Mouse (Mus musculus) skeletal muscle tissue, adult 2 months (tissue): ENCODE results near the gene Rab5if.
"Not testable (repeated sequence)": the region's sequence is repeated elsewhere in the genome, so short reads cannot be mapped to it uniquely, and the experiment has no call there.

Experiments
- DNase-seq: peaks from one replicate; pipeline ENCODE4 v3.0.0-alpha.2; 2012; ENCODE audit warnings: low read depth, low spot score

Gene Rab5if

DNA sequence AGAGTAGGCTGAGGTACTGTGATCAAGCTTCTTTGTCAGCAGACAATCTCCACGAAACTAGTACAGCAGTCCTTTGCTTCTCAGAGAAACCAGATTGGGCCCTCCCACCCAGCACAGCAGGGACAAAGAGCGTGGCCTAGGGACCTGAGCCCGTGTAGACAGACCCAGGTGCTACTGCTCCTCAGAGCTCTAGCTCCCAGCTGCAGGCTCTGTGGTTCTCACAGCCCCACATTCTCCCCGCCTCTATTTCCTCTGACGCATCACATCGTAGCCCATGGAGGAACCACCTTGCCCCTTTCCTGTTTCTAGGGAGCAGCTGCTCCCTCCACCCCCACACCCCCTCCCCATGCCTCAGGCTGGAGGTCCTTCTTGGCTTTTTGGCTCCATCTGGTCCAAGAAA is 24.1 kb downstream of the Rab5if start, which contains the start of gene Sla2:
Gene Sla2 (minus strand): TSS at position 176 of the 400 bp plus-strand sequence.
- no peak for DNase-seq

DNA sequence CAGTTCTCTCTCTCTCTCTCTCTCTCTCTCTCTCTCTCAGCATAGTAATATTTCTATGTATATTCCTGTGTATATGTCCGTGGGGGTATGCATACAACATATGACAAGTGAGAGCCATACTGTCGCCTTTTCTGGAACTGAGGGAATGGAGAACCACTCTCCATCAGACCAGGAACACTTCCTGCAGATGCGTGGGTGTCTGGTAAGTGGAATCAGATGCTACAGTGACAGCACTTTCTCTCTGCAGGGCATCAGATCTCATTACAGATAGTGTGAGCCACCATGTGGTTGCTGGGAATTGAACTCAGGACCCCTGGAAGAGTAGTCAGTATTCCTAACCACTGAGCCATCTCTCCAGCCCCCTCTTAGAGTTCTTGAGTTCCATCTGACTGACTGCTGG is 25.6 kb downstream of the Rab5if start:
- DNase-seq: no peak

DNA sequence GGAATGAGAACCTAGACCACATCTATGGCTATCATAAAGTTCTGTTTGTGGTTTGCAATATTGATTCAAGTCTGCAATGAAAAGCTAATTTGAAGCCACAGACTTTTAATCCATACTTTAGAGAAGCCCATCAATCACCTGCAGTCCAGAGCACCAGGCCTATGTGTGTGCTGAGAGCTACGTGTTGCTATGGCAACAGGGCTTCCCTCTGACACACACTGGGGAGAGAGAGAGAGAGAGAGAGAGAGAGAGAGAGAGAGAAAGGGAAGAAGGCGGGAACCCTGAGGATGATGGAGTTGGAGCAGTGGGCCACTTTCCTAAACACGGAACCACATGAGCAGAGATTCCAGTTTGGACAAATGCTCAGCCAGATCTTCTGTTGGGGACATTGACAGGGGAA is 29.3 kb downstream of the Rab5if start:
- no peak for DNase-seq

DNA sequence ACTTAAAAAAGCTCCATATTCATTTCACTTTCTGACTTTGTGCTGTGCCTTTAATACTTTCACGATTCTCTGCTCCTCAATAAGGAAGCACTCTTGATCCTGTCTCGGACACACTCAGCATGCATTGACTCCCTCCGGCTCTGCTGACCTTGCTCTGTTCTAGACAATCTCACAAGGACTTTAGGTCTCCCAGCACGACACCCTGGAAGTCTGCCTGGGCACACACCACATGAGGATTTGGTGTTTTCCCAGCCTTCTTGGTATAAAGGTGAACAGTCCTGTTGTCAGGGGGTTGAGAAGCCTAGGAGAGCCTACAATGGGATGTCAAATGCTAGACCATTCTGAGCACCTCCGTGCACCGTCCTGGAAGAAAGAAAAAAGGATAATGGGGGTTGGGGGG is 29.9 kb downstream of the Rab5if start:
- no peak for DNase-seq

DNA sequence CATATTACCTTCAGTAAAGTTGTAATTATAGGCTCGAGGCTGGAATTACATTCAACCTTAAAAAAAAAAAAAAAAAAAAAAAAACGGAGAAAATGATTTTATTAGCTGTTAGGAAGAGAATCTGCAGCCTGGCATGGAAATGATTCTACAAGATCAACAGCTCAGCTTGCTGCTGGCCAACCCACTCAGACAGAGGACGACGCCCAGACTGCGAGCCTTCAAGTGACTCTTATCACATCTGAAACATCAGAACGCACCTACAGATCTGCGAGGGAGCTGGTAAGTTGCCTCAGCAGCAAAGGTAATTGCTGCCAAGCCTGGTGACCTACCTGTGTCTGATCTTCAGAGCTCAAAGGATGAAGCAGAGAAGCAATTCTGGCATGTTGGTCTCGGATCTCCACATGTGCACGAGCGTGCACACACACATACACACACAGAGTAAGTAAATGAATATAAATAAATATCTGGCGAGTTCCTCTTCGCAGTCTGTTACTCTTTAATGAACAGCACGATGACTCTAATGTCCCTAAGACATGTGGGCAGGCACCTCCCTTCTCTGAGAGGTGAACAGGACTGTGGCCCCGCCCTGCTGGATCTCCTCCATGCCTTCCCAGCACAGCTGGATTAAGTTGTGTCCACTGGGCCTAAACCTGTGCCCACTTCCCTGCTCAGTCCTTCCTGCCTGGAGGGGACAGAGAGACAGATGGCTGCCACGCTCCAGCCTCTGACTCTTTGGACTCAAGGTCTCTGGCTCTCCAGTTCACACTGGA is 31.8 kb downstream of the Rab5if start:
- no peak for DNase-seq

DNA sequence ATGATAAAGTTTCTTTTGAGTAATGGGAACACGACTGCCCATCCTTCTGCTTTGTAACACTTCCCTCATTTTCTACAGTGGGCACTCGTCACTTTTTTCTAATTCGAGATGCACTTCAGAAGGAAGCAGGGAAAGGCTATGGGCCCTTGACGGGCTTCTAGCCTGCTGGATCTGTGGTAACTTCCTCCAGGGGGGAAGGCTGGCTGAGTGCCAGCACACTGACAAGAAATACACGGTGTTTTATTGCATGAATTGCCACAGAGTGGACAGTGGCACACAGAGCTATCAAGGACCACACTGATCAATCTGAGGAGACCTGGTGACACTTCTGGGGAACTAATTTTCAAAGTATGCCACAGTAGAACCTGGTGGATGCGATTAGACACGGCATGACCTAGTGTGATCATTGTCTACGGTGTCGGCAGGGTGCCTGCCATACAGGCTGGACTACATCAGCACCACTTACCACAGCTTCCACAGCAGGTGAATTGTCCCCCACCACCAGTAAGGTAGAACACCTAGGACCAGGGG is 33.5 kb downstream of the Rab5if start:
- DNase-seq: no peak

DNA sequence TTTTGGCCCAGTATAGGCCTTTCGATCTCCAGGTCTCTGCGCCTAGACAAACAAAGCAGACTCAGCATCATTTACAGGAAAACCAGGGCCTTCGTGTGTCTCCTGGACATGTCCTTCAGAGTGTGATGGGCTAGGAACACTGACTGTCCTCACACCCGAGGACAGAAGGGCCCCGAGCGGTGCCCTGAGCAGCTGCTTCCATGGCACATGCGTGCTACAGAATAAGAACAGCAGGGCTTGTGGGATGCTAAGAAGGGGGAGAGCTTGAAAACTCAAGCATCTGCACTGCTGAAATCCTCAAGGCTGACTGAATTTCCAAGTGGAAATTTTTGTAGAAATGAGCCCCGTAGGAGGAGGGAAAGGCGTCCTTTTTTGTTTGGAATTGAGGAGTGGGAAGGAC is 34.1 kb downstream of the Rab5if start:
- DNase-seq: no peak

DNA sequence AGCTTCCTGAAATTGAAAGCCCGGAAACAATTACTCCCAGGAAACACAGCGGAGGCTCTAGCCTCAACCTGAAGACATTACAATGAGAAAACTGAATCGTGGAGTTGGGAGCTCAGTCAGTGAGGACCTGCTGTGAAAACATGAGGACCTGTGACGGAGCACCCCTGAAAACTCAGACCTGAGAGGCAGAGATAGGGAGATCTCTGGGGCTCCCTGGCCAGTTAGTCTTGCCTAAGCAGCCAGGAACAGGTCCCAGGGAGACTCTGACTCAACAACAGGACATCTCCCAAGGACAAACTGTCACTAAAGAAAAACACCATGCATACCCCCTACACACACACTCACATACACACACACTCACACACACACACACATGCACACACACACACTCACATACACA is 35.4 kb downstream of the Rab5if start:
- DNase-seq: no peak

DNA sequence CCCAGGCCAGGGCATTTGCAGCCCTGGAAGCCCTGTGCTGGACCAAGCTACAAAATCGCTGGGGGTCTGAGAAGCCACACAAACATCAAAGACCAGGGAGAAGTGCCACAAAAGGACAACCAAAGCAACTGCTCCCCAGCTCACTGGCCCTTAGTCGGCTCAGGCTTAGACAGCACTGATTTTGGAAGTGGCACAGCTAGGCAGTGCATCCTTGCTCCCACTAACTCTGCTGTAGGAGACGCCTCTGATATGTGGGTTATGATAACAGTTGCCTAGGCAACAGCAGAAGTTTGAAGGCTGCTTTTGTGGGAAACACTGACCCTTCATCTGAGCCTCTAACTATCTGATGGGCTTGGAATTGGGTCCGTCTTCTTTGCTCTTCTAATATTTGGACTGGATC is 36.3 kb downstream of the Rab5if start:
- DNase-seq: no peak

DNA sequence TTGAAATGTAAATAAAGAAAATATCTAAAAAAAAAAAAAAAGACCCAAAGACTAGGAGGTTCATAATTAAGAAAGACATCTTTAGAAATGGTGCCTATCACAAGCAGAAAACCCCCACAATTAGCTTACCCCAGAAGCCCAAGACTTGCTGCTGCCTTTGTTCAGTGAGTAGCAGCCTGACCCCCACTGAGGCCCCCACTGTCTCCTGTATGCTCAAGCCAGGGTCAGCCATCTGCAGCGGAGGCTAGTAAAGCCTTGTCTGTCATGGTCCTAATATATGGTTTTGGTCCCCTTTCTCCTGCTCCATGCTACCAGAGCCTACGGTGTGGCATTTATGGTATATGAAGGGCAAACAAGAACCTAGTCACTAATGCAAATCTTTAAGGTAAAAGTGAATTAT is 38.4 kb downstream of the Rab5if start:
- DNase-seq: no peak

DNA sequence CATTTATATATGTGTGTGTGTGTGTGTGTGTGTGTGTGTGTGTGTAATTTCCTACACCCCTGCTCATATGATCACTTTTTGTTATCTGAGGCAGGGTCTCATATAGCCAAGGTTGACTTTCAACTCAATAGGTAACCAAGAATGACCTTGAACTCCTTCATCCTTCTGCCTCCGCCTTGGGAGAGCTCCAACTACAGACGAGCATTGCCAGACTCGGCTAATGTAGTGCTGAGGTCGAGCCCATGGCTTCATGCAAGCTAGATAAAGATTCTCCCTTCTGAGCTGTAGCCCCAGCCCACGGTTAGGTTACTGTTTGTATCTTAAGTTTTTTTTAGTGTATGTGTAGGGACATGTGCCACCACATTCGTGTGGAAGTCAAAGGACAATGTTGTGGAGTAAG is 39.0 kb downstream of the Rab5if start:
- DNase-seq: no peak

DNA sequence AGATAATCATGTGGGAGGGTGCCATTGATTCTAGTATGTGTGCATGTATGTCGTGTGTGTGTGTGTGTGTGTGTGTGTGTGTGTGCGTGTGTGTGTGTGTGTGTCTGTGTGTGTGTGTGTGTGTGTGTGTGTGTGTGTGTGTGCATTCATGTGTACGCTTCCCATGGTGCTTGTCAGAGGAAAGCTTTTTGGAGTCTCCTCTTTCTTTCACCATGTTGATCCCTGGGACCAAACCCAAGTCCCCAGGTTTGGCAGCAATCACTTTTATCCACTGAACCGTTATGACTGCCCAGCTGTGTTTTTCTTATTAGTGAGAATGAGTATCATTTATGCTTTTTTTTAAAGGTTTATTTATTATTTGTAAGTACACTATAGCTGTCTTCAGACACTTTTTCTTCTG is 39.5 kb downstream of the Rab5if start:
- DNase-seq: not testable (repeated sequence)

DNA sequence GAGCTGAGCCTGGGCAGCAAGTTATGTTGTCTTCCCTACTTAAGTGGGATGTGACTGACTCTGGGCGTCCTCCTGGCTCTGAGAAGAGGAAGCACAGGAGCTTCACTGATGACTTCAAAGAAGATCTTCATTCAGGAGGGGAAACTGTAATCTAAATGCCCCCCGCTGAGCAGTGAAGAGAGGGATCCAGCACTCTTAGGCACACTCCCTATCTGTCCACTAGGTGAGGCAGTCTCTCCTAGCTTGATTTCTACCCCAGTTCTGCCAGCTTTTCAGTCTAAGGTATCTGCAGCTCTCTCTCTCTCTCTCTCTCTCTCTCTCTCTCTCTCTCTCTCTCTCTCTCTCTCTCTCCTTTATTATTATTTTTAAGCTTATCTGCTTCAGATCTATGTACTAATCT is 40.4 kb downstream of the Rab5if start:
- no peak for DNase-seq

DNA sequence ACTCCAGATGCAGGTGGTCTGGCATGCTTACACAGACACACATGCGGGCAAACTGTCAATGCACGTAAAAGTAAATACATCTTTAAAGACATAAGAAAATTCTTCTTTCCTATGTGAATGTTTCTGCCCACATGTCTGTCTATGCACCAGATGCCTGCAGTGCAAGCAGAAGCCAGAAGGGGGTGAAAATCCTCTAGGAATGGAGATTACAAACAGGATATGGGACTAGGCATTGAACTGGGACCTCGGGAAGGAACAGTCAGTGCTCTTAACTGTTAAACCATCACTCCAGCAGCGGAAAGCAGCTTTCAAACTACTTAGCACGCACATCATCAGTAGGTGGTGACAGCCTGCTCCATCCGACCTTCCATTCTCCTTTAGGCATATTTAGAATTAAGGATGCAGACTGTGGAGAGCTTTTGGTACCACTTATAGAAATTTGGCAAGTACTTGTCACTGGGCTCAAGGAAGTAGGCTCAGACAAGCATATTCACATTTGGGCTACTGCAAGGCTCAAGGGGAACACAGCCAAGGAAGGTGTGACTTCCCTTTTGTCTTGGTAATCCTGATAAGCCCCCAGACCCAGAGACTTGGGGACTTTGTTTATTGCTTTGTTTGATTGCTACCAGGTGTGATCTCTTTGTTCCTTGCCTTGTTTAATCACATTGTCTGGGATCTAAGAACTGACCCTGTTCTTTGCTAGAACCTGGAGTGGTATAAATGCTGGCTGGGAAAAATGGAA is 42.2 kb downstream of the Rab5if start:
- peak; percentile 27 for DNase-seq

DNA sequence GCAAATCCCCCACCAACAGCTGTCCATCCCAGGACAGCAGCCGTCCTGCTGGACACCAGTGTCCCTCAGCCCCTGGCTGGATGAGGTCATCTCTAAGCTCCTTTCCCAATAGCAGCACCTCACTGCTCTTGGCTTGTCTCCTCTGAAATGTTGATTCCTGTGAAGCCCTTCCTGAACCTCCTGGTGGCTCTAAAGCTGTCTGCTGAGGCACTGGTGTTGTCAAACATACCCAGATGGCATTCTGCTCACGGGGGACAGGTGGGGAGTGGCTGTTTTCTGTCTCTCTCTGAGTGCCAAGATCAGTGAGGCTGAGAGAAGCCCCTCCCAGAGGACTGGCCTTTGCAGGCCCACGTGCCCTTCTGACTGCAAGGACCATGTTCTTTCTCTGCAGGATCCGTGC is 43.0 kb downstream of the Rab5if start:
- not testable (repeated sequence) for DNase-seq

DNA sequence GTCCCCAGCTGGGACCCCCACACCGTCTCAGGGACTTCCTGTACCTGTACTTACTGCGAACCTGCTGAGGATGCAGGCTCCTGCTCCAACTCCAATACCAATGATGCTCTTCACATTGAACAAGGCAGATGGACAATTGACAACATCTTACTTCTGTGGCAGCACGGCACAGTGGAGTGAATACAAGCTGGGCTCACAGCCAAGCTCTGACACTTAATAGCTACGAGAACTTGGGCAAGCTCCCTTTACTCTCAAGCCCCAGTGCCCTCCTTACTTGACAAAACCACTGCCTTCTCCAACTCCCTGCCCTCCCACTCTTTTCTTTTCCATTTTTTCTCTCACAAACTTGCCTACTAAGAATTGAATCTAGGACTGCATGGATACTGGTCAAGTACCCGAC is 50.3 kb downstream of the Rab5if start:
- peak; percentile 17 for DNase-seq

DNA sequence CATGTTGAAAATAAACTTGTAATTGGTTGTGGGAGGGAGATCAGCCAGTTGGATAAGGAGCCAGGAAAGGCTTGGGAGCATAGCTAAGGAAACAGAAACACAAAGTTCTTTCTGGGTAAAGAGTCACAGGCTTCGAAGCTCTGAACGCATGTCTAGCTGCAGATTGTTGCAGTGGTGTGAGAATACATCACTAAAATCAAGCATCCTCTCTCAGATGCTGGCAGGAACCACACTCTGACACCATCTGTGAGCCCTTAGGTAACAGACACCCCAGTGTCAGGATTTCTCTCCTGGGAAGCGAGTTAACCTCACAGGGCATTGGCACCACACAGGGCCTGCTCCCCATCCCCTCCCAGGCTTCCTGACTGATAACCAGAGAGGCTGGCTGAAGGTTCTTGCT is 52.6 kb downstream of the Rab5if start:
- DNase-seq: no peak

DNA sequence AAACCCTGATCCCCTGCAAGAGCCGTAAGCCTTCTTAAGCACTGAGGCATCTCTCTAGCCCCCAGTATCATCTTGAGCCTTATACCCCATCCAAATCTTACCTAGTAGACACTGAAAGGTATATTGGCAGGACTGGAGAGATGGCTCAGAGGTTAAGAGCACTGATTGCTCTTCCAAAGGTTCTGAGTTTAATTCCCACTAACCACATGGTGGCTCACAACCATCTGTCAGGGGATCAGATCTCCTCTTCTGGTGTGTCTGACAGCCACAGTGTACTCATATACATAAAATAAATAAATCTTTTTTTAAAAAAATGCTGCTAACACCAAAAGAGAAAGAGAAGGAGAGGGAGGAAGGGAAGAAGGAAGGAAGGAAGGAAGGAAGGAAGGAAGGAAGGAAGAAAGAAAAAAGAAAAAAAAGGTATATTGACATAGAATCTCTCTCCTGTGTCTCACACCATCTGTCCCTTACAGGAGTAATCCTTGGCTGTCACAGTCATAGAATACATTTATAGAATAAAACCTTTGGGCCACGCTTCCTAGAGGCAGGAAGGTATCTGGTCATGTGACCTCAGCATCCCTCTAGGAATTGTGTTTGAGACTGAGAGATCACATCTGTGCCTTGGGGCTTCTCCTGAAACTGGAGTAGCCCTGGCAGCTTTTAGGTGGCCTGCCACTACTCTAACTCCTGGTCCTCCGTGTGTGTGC is 53.6 kb downstream of the Rab5if start:
- DNase-seq: no peak

DNA sequence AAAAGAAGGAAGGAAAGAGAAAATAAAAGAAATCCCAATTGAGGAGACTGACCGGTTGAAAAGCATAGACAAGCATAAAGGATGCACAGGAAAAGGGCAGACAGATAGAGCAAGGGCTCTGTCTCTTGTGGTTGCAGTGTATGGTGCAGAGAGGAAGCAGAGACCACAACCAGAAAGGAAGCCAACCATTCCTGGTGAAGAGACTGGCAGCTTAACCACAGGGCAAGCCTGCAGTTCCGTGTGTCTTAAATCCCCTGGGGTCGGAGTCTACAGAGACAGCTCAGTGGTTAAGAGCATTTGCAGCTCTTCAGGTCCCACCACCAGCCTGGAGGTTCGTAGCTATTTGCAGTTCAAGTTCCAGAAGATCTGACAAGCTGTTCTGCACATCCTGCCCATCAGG is 55.6 kb downstream of the Rab5if start:
- DNase-seq: no peak

DNA sequence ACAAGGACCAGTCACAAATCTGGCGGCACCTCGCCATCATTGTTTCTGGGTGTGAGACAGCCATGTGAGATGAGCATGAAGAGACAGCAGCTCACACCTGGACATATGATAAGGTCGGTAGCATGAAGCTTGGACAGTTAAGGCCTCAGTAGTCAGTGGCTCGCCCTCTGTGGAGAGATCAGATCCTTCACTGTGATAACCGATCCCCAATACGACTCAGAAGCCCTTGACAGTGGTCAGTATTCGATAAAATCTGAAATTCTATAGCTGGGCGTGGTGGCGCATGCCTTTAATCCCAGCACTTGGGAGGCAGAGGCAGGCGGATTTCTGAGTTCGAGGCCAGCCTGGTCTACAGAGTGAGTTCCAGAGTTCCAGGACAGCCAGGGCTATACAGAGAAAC is 56.3 kb downstream of the Rab5if start:
- DNase-seq: not testable (repeated sequence)

DNA sequence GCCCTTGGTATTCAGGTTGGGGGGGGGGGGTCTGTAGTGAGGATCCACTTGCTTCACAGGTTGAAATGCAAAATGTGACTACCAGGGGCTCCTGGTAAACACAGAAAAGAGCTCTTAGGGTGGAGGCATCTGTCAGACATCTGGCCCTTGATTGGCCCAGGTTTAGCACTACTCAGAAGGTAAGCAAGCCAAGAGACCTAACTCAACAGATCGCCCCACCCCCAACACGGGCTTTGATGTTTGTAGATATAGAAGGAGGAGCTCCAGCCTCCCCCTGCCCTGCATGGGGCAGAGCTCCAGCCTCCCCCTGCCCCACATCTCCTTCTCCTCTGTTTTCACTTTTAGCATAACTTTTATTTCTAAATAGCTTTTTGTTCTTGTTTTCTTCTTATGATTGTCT is 56.9 kb downstream of the Rab5if start:
- no peak for DNase-seq

DNA sequence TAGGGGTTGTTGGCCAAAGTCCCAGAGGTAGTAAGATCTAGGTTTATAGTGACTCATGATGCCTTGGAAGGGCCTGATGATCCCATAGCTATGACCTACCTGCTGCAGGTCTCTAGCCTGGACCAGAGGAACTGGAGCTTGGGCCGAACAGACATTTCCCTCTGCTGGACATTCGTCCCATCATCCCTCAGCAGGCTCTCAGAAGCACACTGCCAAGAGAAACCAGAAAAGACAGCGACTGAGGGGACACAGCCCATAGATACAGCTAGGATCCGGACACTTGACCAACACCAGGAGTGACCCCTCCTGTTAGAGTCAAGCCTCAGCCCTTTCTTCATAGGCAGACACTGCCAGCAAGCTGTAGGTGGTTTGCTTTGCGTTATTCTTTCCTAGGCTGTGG is 60.1 kb downstream of the Rab5if start:
- DNase-seq: no peak
